Mouse (Mus musculus): ENCODE data around the gene Ikzf3. TPM values are rescaled to one million over a fixed set of nuclear protein-coding genes. Genes with fewer than 3 reads are reported as not detected.

Ikzf3 gene
- polyA plus RNA-seq (2014; fragmentation: Nextera tagmentation; extraction: Ambion mirVana) = 0.19 TPM in 1 of 2 replicates, not detected in the other

GRCm38 (mm10) chr11:98545711-98546231 lies at the start of gene Ikzf3:
TSS of gene Ikzf3 (minus strand) at chr11:98546031.
- peak within 1 kb of the TSS; percentile 86 for H3K4me2 ChIP-seq (ENCODE audit: low read length)
- H3K36me3 ChIP-seq (ENCODE audit: control insufficient read depth, insufficient read depth, low read length) = no peaks in the 10 kb centered on the region
- H3K27me3 ChIP-seq (ENCODE audit: control insufficient read depth, insufficient read depth, low read length) = peaks cover 75% of the 10 kb centered on the region
- peaks cover 3 to 8% of the 10 kb centered on the region in 2 experiments; a peak in 2 of 4 replicates for H3K4me1 ChIP-seq (ENCODE audit: control insufficient read depth in 2 of 2, insufficient read depth in 2 of 2, low read length in 2 of 2)
- 1% methylated on average over 58 of the region's 58 CpGs for WGBS
- H3K9me3 ChIP-seq (ENCODE audit: control insufficient read depth, low read length) = no peaks in the 10 kb centered on the region
- peak within 1 kb of the TSS; percentile 48 for H3K4me3 ChIP-seq (ENCODE audit: control insufficient read depth in 1 of 2, insufficient read depth in 1 of 2, low read depth in 1 of 2, low read length in 2 of 2)
- ATAC-seq (ENCODE audit: insufficient number of reproducible peaks, insufficient read depth, low FRiP score, low read depth) = no peak
- H3K27ac ChIP-seq (replicated peaks in 1 of 2; ENCODE audit: control insufficient read depth in 1 of 2, insufficient read depth in 1 of 2, low read depth in 2 of 2, low read length in 2 of 2) = no peak within 1 kb of the TSS
- peak within 1 kb of the TSS; percentile 59 for H3K9ac ChIP-seq (ENCODE audit: low read length)

GRCm38 (mm10) chr11:98595473-98595872 lies 49.6 kb upstream of the Ikzf3 start:
- no peak for ATAC-seq (ENCODE audit: insufficient number of reproducible peaks, insufficient read depth, low FRiP score, low read depth)
- 68% methylated on average over 10 of the region's 10 CpGs for WGBS
- H3K9me3 ChIP-seq (ENCODE audit: control insufficient read depth, low read length) = no peaks in the 10 kb centered on the region

GRCm38 (mm10) chr11:98595021-98595420 lies 49.2 kb upstream of the Ikzf3 start:
- H3K27me3 ChIP-seq (ENCODE audit: control insufficient read depth, insufficient read depth, low read length) = peaks cover 2% of the 10 kb centered on the region; the same call in 1 of the 2 replicates
- WGBS = 81% methylated on average over 6 of the region's 6 CpGs

More at GRCm38 (mm10) chr11:98595473-98595872, 49.6 kb upstream of the Ikzf3 start:
- Histone ChIP-seq H3K4me1 (ENCODE audit: control insufficient read depth in 2 of 2, insufficient read depth in 2 of 2, low read length in 2 of 2) (peaks cover 15 to 22% of the 10 kb centered on the region in 2 experiments), H3K27me3 (ENCODE audit: control insufficient read depth, insufficient read depth, low read length) (peaks cover 2% of the 10 kb centered on the region; the same call in 1 of the 2 replicates), H3K9ac (ENCODE audit: low read length) (no peak overlapping the region), H3K36me3 (ENCODE audit: control insufficient read depth, insufficient read depth, low read length) (no peaks in the 10 kb centered on the region), H3K4me2 (ENCODE audit: low read length) (no peak overlapping the region), H3K27ac (replicated peaks in 1 of 2; ENCODE audit: control insufficient read depth in 1 of 2, insufficient read depth in 1 of 2, low read depth in 2 of 2, low read length in 2 of 2) (no peak overlapping the region), H3K4me3 (ENCODE audit: control insufficient read depth in 1 of 2, insufficient read depth in 1 of 2, low read depth in 1 of 2, low read length in 2 of 2) (no peak overlapping the region)

GRCm38 (mm10) chr11:98590548-98591445 lies 45.0 kb upstream of the Ikzf3 start:
- whole genome bisulfite sequencing = 80% methylated on average over 19 of the region's 19 CpGs
- Histone ChIP-seq H3K36me3 (ENCODE audit: control insufficient read depth, insufficient read depth, low read length) (no peaks in the 10 kb centered on the region), H3K4me2 (ENCODE audit: low read length) (no peak overlapping the region)

More at GRCm38 (mm10) chr11:98595021-98595420, 49.2 kb upstream of the Ikzf3 start:
- ATAC-seq (ENCODE audit: insufficient number of reproducible peaks, insufficient read depth, low FRiP score, low read depth) = no peak
- no peak overlapping the region for H3K4me3 ChIP-seq (ENCODE audit: control insufficient read depth in 1 of 2, insufficient read depth in 1 of 2, low read depth in 1 of 2, low read length in 2 of 2)
- no peak overlapping the region for H3K9ac ChIP-seq (ENCODE audit: low read length)
- peaks cover 15 to 22% of the 10 kb centered on the region in 2 experiments for H3K4me1 ChIP-seq (ENCODE audit: control insufficient read depth in 2 of 2, insufficient read depth in 2 of 2, low read length in 2 of 2)
- no peaks in the 10 kb centered on the region for H3K9me3 ChIP-seq (ENCODE audit: control insufficient read depth, low read length)
- H3K27ac ChIP-seq (replicated peaks in 1 of 2; ENCODE audit: control insufficient read depth in 1 of 2, insufficient read depth in 1 of 2, low read depth in 2 of 2, low read length in 2 of 2) = no peak overlapping the region
- no peak overlapping the region for H3K4me2 ChIP-seq (ENCODE audit: low read length)
- no peaks in the 10 kb centered on the region for H3K36me3 ChIP-seq (ENCODE audit: control insufficient read depth, insufficient read depth, low read length)

GRCm38 (mm10) chr11:98589306-98589705 lies 43.5 kb upstream of the Ikzf3 start:
- H3K4me3 ChIP-seq (ENCODE audit: control insufficient read depth in 1 of 2, insufficient read depth in 1 of 2, low read depth in 1 of 2, low read length in 2 of 2) = no peak overlapping the region
- H3K27me3 ChIP-seq (ENCODE audit: control insufficient read depth, insufficient read depth, low read length) = no peaks in the 10 kb centered on the region
- no peak overlapping the region for H3K9ac ChIP-seq (ENCODE audit: low read length)
- peak overlapping the region; percentile 95 to 97 for H3K27ac ChIP-seq (replicated peaks in 1 of 2; ENCODE audit: control insufficient read depth in 1 of 2, insufficient read depth in 1 of 2, low read depth in 2 of 2, low read length in 2 of 2)
- no peaks in the 10 kb centered on the region for H3K36me3 ChIP-seq (ENCODE audit: control insufficient read depth, insufficient read depth, low read length)
- peak overlapping the region; percentile 71 for H3K4me2 ChIP-seq (ENCODE audit: low read length)
- ATAC-seq (ENCODE audit: insufficient number of reproducible peaks, insufficient read depth, low FRiP score, low read depth) = no peak
- peaks cover 41 to 54% of the 10 kb centered on the region in 2 experiments for H3K4me1 ChIP-seq (ENCODE audit: control insufficient read depth in 2 of 2, insufficient read depth in 2 of 2, low read length in 2 of 2)
- 63% methylated on average over 8 of the region's 8 CpGs for WGBS
- H3K9me3 ChIP-seq (ENCODE audit: control insufficient read depth, low read length) = no peaks in the 10 kb centered on the region

More at GRCm38 (mm10) chr11:98590548-98591445, 45.0 kb upstream of the Ikzf3 start:
- Histone ChIP-seq H3K4me1 (ENCODE audit: control insufficient read depth in 2 of 2, insufficient read depth in 2 of 2, low read length in 2 of 2) (peaks cover 30 to 39% of the 10 kb centered on the region in 2 experiments), H3K9ac (ENCODE audit: low read length) (no peak overlapping the region), H3K27me3 (ENCODE audit: control insufficient read depth, insufficient read depth, low read length) (no peaks in the 10 kb centered on the region), H3K4me3 (ENCODE audit: control insufficient read depth in 1 of 2, insufficient read depth in 1 of 2, low read depth in 1 of 2, low read length in 2 of 2) (no peak overlapping the region), H3K9me3 (ENCODE audit: control insufficient read depth, low read length) (no peaks in the 10 kb centered on the region), H3K27ac (replicated peaks in 1 of 2; ENCODE audit: control insufficient read depth in 1 of 2, insufficient read depth in 1 of 2, low read depth in 2 of 2, low read length in 2 of 2) (no peak overlapping the region; a peak in 1 of 4 replicates)
- ATAC-seq (ENCODE audit: insufficient number of reproducible peaks, insufficient read depth, low FRiP score, low read depth) = no peak

- H3K9ac ChIP-seq (ENCODE audit: low read length) = peak overlapping the region; percentile 55
- WGBS = 19% methylated on average over 6 of the region's 6 CpGs
- peak overlapping the region in 1 of 2 experiments; percentile 21; a peak in 2 of 4 replicates for H3K4me3 ChIP-seq (ENCODE audit: control insufficient read depth in 1 of 2, insufficient read depth in 1 of 2, low read depth in 1 of 2, low read length in 2 of 2)
- peaks cover 43 to 59% of the 10 kb centered on the region in 2 experiments for H3K4me1 ChIP-seq (ENCODE audit: control insufficient read depth in 2 of 2, insufficient read depth in 2 of 2, low read length in 2 of 2)
- H3K36me3 ChIP-seq (ENCODE audit: control insufficient read depth, insufficient read depth, low read length) = peaks cover under 1% of the 10 kb centered on the region; the same call in 1 of the 2 replicates
- H3K4me2 ChIP-seq (ENCODE audit: low read length) = peak overlapping the region; percentile 71
- H3K27ac ChIP-seq (replicated peaks in 1 of 2; ENCODE audit: control insufficient read depth in 1 of 2, insufficient read depth in 1 of 2, low read depth in 2 of 2, low read length in 2 of 2) = peak overlapping the region; percentile 95 to 97
- no peaks in the 10 kb centered on the region for H3K9me3 ChIP-seq (ENCODE audit: control insufficient read depth, low read length)
- H3K27me3 ChIP-seq (ENCODE audit: control insufficient read depth, insufficient read depth, low read length) = no peaks in the 10 kb centered on the region
- no peak for ATAC-seq (ENCODE audit: insufficient number of reproducible peaks, insufficient read depth, low FRiP score, low read depth)
Observed at GRCm38 (mm10) chr11:98588833-98589281, 43.0 kb upstream of the Ikzf3 start.

- Histone ChIP-seq H3K9me3 (ENCODE audit: control insufficient read depth, low read length) (no peaks in the 10 kb centered on the region), H3K27me3 (ENCODE audit: control insufficient read depth, insufficient read depth, low read length) (no peaks in the 10 kb centered on the region), H3K4me3 (ENCODE audit: control insufficient read depth in 1 of 2, insufficient read depth in 1 of 2, low read depth in 1 of 2, low read length in 2 of 2) (peak overlapping the region; percentile 24 to 70), H3K4me2 (ENCODE audit: low read length) (peak overlapping the region; percentile 71), H3K9ac (ENCODE audit: low read length) (peak overlapping the region; percentile 86), H3K27ac (replicated peaks in 1 of 2; ENCODE audit: control insufficient read depth in 1 of 2, insufficient read depth in 1 of 2, low read depth in 2 of 2, low read length in 2 of 2) (peak overlapping the region; percentile 95 to 97), H3K4me1 (ENCODE audit: control insufficient read depth in 2 of 2, insufficient read depth in 2 of 2, low read length in 2 of 2) (peaks cover 43 to 68% of the 10 kb centered on the region in 2 experiments), H3K36me3 (ENCODE audit: control insufficient read depth, insufficient read depth, low read length) (peaks cover 10% of the 10 kb centered on the region)
- WGBS = 5% methylated on average over 20 of the region's 20 CpGs
- peak; percentile 51 for ATAC-seq (ENCODE audit: insufficient number of reproducible peaks, insufficient read depth, low FRiP score, low read depth)
Observed at GRCm38 (mm10) chr11:98587684-98588546, 42.1 kb upstream of the Ikzf3 start.
